Mouse (Mus musculus) liver, embryonic 14.5 days (tissue): ENCODE results near the gene Arl6ip4. TPM values are rescaled to one million over a fixed set of nuclear protein-coding genes. Genes with fewer than 3 reads are reported as not detected.

Experiments
- ATAC-seq: fragments of 200-750 bp; cut with Nextera tagmentation; 2 replicates; pipeline ENCODE4 v1.8.0; 2017; ENCODE audit warnings: moderate number of reproducible peaks, mild to moderate bottlenecking, moderate library complexity; ENCODE audit not compliant: insufficient read depth
- DNase-seq, 3 experiments: peaks; one replicate each; pipeline ENCODE4 v3.0.0-alpha.2; 2012 to 2013; ENCODE audit warnings: low read depth in 3 of 3, low spot score in 3 of 3
- H3K27ac ChIP-seq: fragments of 300-500 bp; sonication (generic); 2 replicates; pipeline ENCODE4 v1.5.1; 2014; ENCODE audit warnings: moderate library complexity, mild to moderate bottlenecking, control low read depth, inconsistent platforms
- H3K27me3 ChIP-seq: fragments of 300-500 bp; sonication (generic); 2 replicates; pipeline ENCODE4 v1.6.1; 2014; ENCODE audit warnings: mild to moderate bottlenecking, low read length, moderate library complexity; ENCODE audit not compliant: control insufficient read depth, insufficient read depth
- H3K36me3 ChIP-seq: fragments of 300-500 bp; sonication (generic); replicated peaks from 2 replicates; pipeline ENCODE4 v1.6.1; 2014; ENCODE audit warnings: low read depth; ENCODE audit not compliant: control insufficient read depth, insufficient read depth
- H3K4me1 ChIP-seq, 2 experiments: fragments of 200-500 bp in 1 of 2; fragments of 300-500 bp in 1 of 2; sonication (generic) in 1 of 2; replicated peaks; 2 replicates each; pipeline ENCODE4 v1.6.1; 2012 to 2014; ENCODE audit warnings: antibody characterized with exemption in 1 of 2, inconsistent platforms in 1 of 2, low read length in 1 of 2; ENCODE audit not compliant: control insufficient read depth in 2 of 2, insufficient read depth in 2 of 2
- H3K4me2 ChIP-seq: fragments of 300-500 bp; sonication (generic); 2 replicates; pipeline ENCODE4 v1.6.1; 2014; ENCODE audit warnings: low read depth, mild to moderate bottlenecking, control low read depth, moderate library complexity
- H3K4me3 ChIP-seq, 2 experiments: fragments of 200-500 bp in 1 of 2; fragments of 300-500 bp in 1 of 2; sonication (generic) in 1 of 2; 2 replicates each; pipeline ENCODE4 v1.5.1; 2012 to 2014; ENCODE audit warnings: low read depth in 2 of 2, low read length in 2 of 2, mild to moderate bottlenecking in 2 of 2, control low read depth in 1 of 2, inconsistent platforms in 1 of 2, moderate library complexity in 1 of 2; ENCODE audit not compliant: insufficient read depth in 1 of 2
- H3K9ac ChIP-seq: fragments of 300-500 bp; sonication (generic); replicated peaks from 2 replicates; pipeline ENCODE4 v1.6.1; 2014; ENCODE audit warnings: mild to moderate bottlenecking, control low read depth, moderate library complexity
- H3K9me3 ChIP-seq: fragments of 300-500 bp; sonication (generic); 2 replicates; pipeline ENCODE4 v1.6.1; 2016; ENCODE audit warnings: low read length, mixed read lengths; ENCODE audit not compliant: control insufficient read depth
- CTCF ChIP-seq: IDR thresholded peaks from 2 replicates; pipeline ENCODE4 v1.5.1; 2016; ENCODE audit warnings: antibody characterized with exemption, low read depth, control low read depth
- EP300 ChIP-seq: IDR thresholded peaks from 2 replicates; pipeline ENCODE4 v1.6.1; 2016; ENCODE audit warnings: antibody characterized with exemption, low read depth
- WGBS: fragments of 180-500 bp; shearing (Covaris S2); extraction: QIAGEN DNeasy Blood & Tissue Kit; methylation state at CpG from one replicate; pipeline ENCODE4 v1.1.7; 2014; ENCODE audit not compliant: insufficient replicate concordance; 5-methylcytosine and 5-hydroxymethylcytosine counted together
- polyA plus RNA-seq, 2 experiments: library from polyadenylated mRNA; depleted of rRNA in 1 of 2; stranded (reverse) in 1 of 2; unstranded in 1 of 2; fragments of >200 nt; fragmentation: Nextera tagmentation in 1 of 2; extraction: Ambion mirVana in 1 of 2; gene quantifications; 2 replicates each; pipeline versions ENCODE4 v1.2.1 to v1.2.3; 2012 to 2014

The Arl6ip4 gene
- polyA plus RNA-seq, 2 experiments: 50.6 to 52.2 TPM

DNA sequence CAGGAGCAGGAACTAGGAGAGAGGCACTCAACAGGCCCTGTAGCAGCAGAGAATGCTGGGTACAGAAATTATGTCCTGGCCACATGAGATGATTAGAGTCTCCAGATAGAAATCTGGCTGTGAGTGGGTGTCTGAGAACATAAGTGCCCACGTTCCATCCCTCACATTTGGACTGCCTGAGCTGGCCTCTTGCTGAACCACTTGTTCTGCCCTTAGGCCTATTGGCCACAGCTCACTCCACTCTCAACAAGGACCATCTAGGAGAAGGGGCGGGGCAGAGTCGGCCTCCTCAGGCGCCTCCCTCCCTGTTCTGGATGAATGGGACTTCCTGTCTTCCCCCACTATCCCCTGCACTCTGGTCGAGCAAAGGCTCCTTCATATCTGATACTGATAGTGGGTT lies 33.1 kb downstream of the Arl6ip4 start:
- Histone ChIP-seq H3K9me3 (no peaks in the 10 kb centered on the region), H3K27me3 (no peaks in the 10 kb centered on the region), H3K4me2 (no peak overlapping the region), H3K36me3 (no peaks in the 10 kb centered on the region), H3K9ac (no peak overlapping the region), H3K27ac (no peak overlapping the region), H3K4me3 (no peak overlapping the region), H3K4me1 (no peaks in the 10 kb centered on the region)
- 42% methylated on average over 5 of the region's 5 CpGs for WGBS
- DNase-seq (no peak), ATAC-seq (no peak)
- TF ChIP-seq EP300 (no peak), CTCF (no peak)

DNA sequence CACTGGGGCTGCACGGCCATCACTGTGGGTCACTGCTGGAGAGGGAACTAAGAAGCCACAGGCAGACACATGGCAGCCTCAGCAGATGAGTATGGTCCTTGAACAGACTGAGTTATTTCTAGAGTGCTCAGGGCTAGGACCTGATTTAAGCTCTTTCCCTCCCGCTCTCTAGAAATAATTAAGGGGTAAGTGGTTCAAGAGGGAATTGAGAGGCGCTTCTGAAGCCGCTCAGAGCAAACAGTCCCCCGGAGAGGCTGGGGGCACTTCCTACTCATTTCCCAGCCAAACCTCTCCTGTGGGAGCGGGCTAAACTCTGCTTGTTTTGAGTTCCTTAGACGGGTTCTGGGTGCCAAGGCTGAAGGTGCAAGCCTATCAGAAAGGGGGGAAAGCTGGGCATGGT lies 35.0 kb downstream of the Arl6ip4 start:
- 81% methylated on average over 7 of the region's 7 CpGs for WGBS
- Histone ChIP-seq H3K36me3 (no peaks in the 10 kb centered on the region), H3K27me3 (no peaks in the 10 kb centered on the region), H3K9me3 (no peaks in the 10 kb centered on the region), H3K4me2 (no peak overlapping the region), H3K4me3 (no peak overlapping the region), H3K27ac (no peak overlapping the region), H3K9ac (no peak overlapping the region), H3K4me1 (no peaks in the 10 kb centered on the region)
- DNase-seq: no peak
- ATAC-seq: no peak
- TF ChIP-seq EP300: no peak
- TF ChIP-seq CTCF: no peak

DNA sequence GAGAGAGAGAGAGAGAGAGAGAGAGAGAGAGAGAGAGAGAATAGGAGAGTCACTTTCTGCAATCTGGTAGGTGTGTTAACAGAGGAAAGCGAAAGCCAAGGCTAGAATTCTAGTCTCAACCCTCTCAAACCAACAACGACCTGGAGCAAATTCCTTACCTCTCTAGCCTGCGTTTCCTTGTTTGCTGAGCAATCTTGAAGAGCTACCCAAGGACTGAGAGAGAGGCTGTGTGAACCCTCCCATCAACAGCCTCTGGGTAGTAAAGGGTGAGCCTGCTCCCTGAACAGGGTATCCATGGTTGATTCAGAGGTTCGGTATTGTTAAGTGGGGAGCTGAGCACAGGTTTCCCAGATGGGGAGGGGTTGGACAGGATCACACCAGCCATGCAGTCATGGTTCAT lies 36.8 kb downstream of the Arl6ip4 start:
- Histone ChIP-seq H3K4me3 (no peak overlapping the region), H3K9me3 (no peaks in the 10 kb centered on the region), H3K27ac (no peak overlapping the region), H3K4me2 (no peak overlapping the region), H3K36me3 (no peaks in the 10 kb centered on the region), H3K9ac (no peak overlapping the region), H3K4me1 (no peaks in the 10 kb centered on the region), H3K27me3 (no peaks in the 10 kb centered on the region)
- no peak for DNase-seq
- no peak for ATAC-seq
- TF ChIP-seq CTCF: no peak
- TF ChIP-seq EP300: no peak
- 77% methylated on average over 4 of the region's 4 CpGs for WGBS

DNA sequence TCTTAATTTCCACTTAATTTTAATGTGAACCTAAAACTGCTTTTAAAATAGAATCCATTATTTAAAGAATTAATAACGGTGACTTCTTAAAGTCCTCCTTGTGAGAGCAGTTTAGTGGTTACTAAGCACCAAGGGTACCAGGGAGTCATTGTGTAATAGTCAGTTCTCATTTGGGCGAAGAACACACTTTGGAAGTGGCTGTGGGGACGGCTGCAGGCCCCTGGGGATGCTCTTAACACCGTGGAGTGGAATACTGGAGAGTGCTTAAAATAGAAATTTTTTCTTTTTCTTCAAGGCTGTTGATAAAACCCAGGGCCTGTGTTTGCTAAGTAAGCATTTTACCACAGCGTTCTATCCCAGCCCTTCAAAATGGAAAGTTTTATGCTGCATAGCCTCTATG lies 40.1 kb downstream of the Arl6ip4 start:
- WGBS: 73% methylated on average over 5 of the region's 5 CpGs
- no peak for ATAC-seq

DNA sequence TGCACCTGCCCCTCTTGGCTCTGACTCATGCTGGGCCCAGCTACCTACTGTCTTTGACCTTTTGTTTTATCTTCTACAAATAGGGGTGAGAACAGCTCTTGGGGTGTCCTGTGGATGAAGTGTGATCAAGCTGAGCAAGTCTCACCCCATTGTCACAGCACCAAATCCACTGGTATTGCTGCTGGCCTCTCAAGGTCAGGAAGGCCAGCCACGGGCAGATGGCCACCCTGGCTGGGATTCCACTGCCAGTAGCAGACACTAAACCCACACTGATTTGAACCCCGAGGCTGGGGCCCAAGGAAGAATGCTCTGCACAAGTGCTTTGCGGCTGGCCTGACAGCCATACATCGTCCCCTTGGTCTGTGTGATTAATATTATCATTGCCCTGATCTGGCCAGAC lies 42.4 kb downstream of the Arl6ip4 start:
- Histone ChIP-seq H3K27ac (no peak overlapping the region), H3K9ac (no peak overlapping the region), H3K4me1 (0 out of 4 replicates have a peak, but pooled peaks cover 0 to 4% of the 10 kb centered on the region in 2 experiments), H3K4me2 (no peak overlapping the region), H3K4me3 (no peak overlapping the region), H3K36me3 (no peaks in the 10 kb centered on the region), H3K9me3 (no peaks in the 10 kb centered on the region), H3K27me3 (no peaks in the 10 kb centered on the region)
- 61% methylated on average over 4 of the region's 4 CpGs for WGBS
- no peak for TF ChIP-seq CTCF
- TF ChIP-seq EP300: no peak
- ATAC-seq (no peak), DNase-seq (no peak)

More for the DNA sequence above, 40.1 kb downstream of the Arl6ip4 start:
- Histone ChIP-seq H3K27ac (no peak overlapping the region), H3K4me3 (no peak overlapping the region), H3K9ac (no peak overlapping the region), H3K9me3 (no peaks in the 10 kb centered on the region), H3K4me1 (no peaks in the 10 kb centered on the region), H3K36me3 (no peaks in the 10 kb centered on the region), H3K4me2 (no peak overlapping the region), H3K27me3 (no peaks in the 10 kb centered on the region)
- DNase-seq: no peak
- TF ChIP-seq EP300 (no peak), CTCF (no peak)
